ENCODE assay signal across 25 mouse cellular contexts in the genomic region with DNA sequence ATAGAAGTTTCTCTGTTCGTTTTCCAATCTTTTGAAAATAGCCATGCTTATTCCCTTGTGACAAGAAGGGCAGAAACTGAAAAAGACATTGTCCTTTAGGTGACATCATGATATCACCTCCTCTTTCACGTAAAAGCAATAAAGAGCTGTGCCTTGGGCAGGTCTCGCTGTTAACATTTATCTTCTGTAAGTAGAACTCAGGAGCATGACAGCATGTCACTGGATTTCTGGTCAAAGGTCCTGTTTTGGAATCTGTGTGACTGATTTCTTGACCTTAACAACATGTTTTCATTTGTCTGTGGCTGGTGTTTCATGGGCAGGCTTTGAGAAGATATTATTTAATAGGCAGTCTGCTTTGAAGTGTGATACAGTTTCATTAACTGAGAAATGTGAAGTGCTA.
"Had no signal": no experiment of that assay in that cellular context is flagged by ENCODE, and none has a peak within 500 bp of the region (broad histone marks: within the 10 kb centered on the region; RNA-seq: fewer than 3 reads in every experiment).

No protein-coding gene starts in this region.

- H3K4me3 ChIP-seq: layer of hippocampus, adult 2 months; left cerebral cortex, adult 2 months; limb, embryonic 12.5 days; limb, embryonic 15.5 days; lung, embryonic 15.5 days; megakaryocyte, embryonic 14.5 days; midbrain, embryonic 10.5 days; midbrain, embryonic 13.5 days; myocyte; neural tube, embryonic 13.5 days; stomach, embryonic 15.5 days had no signal

- DNase-seq: kidney, adult 18-20 months; kidney, postnatal 14 days; layer of hippocampus, postnatal 36 days; lung, adult 18-20 months; lung, postnatal 10 days; lung, postnatal 36 days; right cerebral cortex, postnatal 14 days; right cerebral cortex, postnatal 4 days; spleen, adult 18-20 months; thymus, postnatal 25 days had no signal

- H3K27ac ChIP-seq: hindbrain, postnatal 0 days; layer of hippocampus, adult 2 months; left cerebral cortex, adult 2 months; limb, embryonic 12.5 days; limb, embryonic 15.5 days; liver, embryonic 14.5 days; lung, embryonic 15.5 days; midbrain, embryonic 10.5 days; midbrain, embryonic 13.5 days; neural tube, embryonic 13.5 days; stomach, embryonic 15.5 days had no signal

- H3K9ac ChIP-seq: limb, embryonic 12.5 days; limb, embryonic 15.5 days; liver, embryonic 14.5 days; lung, embryonic 15.5 days; midbrain, embryonic 13.5 days; neural tube, embryonic 13.5 days; stomach, embryonic 15.5 days had no signal

- ATAC-seq: hindbrain, postnatal 0 days; inflammation-experienced regulatory T-cells, adult 6 months; midbrain, embryonic 13.5 days; midbrain, embryonic 16.5 days had no signal

- H3K36me3 ChIP-seq: limb, embryonic 12.5 days; limb, embryonic 15.5 days; lung, embryonic 15.5 days; midbrain, embryonic 10.5 days; midbrain, embryonic 13.5 days; neural tube, embryonic 13.5 days; stomach, embryonic 15.5 days had no signal

- H3K27me3 ChIP-seq: limb, embryonic 12.5 days; limb, embryonic 15.5 days; lung, embryonic 15.5 days; midbrain, embryonic 13.5 days; neural tube, embryonic 13.5 days; stomach, embryonic 15.5 days had no signal

- H3K4me1 ChIP-seq: megakaryocyte, embryonic 14.5 days; stomach, embryonic 15.5 days had no signal

- H3K9me3 ChIP-seq: limb, embryonic 12.5 days; limb, embryonic 15.5 days; lung, embryonic 15.5 days; megakaryocyte, embryonic 14.5 days; midbrain, embryonic 10.5 days; midbrain, embryonic 13.5 days; neural tube, embryonic 13.5 days; stomach, embryonic 15.5 days had no signal

- H3K4me2 ChIP-seq: limb, embryonic 12.5 days; limb, embryonic 15.5 days; lung, embryonic 15.5 days; midbrain, embryonic 13.5 days; neural tube, embryonic 13.5 days; stomach, embryonic 15.5 days had no signal
